Mouse (Mus musculus) Patski (cell line): ENCODE measurements around the gene Fam120b. TPM values are rescaled to one million over a fixed set of nuclear protein-coding genes. Genes with fewer than 3 reads are reported as not detected.

ENCODE experiments used
- ATAC-seq: fragments of 100-300 bp; one replicate; pipeline ENCODE4 v1.8.0; 2021
- CTCF ChIA-PET: fragments of 350-600 bp; sonication (Branson Sonifier 250); formaldehyde crosslinking; loops from one replicate; lab custom pipeline; 2022; ENCODE audit warnings: inconsistent platforms; lab: Charles Lee
- POLR2A ChIA-PET: fragments of 350-600 bp; sonication (Branson Sonifier 250); formaldehyde crosslinking; loops from one replicate; lab custom pipeline; 2022; ENCODE audit warnings: antibody characterized with exemption, inconsistent platforms; lab: Charles Lee
- DNase-seq: peaks from one replicate; pipeline ENCODE4 v3.0.0-alpha.2; 2011; ENCODE audit warnings: low read depth, low spot score
- H3K27me3 ChIP-seq: fragments of 371-371 bp; one replicate; pipeline ENCODE4 v1.5.1; 2021
- CTCF ChIP-seq: fragments of 100-300 bp; IDR thresholded peaks from one replicate; pipeline ENCODE4 v1.5.1; 2021
- in situ Hi-C: fragments of 300-500 bp; cut with MboI; formaldehyde crosslinking; loops from 3 replicates; pipeline ENCODE4 v1.11.1; 2018; ENCODE audit warnings: low pct_unique_long_range_greater_than_20kb, mixed read lengths
- polyA plus RNA-seq: library from polyadenylated mRNA; unstranded; gene quantifications from one replicate; pipeline ENCODE4 v1.2.3, GENCODE M21; 2021

Gene Fam120b
- polyA plus RNA-seq, 1 experiment from 2014 or later, result 31.4 TPM

- peaks cover 4% of the 10 kb centered on the region for H3K27me3 ChIP-seq
- DNase-seq, result no peak
- ChIA-PET POLR2A (no interaction called here), CTCF (no interaction called here)
- no peak for TF ChIP-seq CTCF
- in situ Hi-C loops, result no loop called here
- no peak for ATAC-seq
These were observed 53.6 kb downstream of the Fam120b start for GRCm38 (mm10) chr17:15449606-15450005.

GRCm38 (mm10) chr17:15455203-15455602, 59.2 kb downstream of the Fam120b start:
- ChIA-PET POLR2A (interaction anchor here (0.9 kb wide), 1 partner anchor 67 kb away, joined by 5 read pairs; no protein-coding TSS in a partner anchor), CTCF (interaction anchor here (0.9 to 2.1 kb wide), 3 partner anchors 10 to 15 kb away, joined by 4 to 7 read pairs (median 5); no protein-coding TSS in a partner anchor)
- TF ChIP-seq CTCF, result no peak
- ATAC-seq (no peak), DNase-seq (no peak)
- H3K27me3 ChIP-seq, result peaks cover 4% of the 10 kb centered on the region
- in situ Hi-C loops, result no loop called here

DNA sequence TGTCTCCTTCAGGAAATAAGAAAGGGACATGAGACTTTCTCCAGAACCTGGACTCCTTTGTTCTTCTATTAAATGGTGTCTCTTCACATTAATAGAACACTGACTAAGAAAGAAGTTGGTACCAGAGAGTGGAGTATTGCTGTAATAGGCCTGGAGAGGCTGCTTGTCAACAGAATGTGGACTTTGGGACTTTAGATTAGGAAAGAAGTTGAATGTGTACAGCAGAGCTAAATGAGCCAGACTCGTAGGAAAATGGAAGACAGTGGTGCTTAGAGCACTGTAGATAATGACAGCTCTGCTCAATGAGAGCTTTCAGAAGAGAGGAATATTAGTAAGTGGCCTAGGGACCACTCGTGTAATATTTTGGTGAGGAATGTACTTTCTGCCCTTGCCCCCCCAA, 60.6 kb downstream of the Fam120b start:
- CTCF ChIA-PET, result interaction anchor here (1.3 to 1.5 kb wide), 2 partner anchors 10 to 24 kb away, joined by 4 read pairs; no protein-coding TSS in a partner anchor
- POLR2A ChIA-PET, result interaction anchor here (0.6 kb wide), 1 partner anchor 27 kb away, joined by 7 read pairs; no protein-coding TSS in a partner anchor
- in situ Hi-C loops, result no loop called here

DNA sequence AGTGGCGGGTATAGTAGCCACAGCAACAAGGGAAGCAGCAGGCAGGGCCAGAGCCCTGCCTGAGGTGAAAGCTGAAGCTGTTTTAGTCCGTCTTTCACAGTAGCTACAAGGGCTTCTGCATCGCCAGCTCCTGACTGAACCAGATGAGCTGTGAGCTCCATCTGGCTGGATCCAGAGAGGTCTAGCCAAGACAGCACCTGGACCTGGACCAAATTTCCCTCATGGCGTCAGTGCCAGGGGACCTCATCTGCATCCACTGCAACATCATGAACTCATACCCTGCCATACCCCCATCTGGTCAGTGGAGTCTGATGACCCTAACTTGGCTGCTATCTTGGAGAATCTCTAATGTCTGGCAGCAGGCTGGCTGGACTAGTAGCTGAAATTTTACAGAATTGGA, 63.8 kb downstream of the Fam120b start:
- no peak for TF ChIP-seq CTCF
- ATAC-seq, result no peak
- CTCF ChIA-PET, result no interaction called here
- DNase-seq, result no peak
- POLR2A ChIA-PET, result no interaction called here
- in situ Hi-C loops, result loop anchor here (5.0 kb wide), 1 partner anchor 37 kb away; no protein-coding TSS in a partner anchor
- H3K27me3 ChIP-seq, result no peaks in the 10 kb centered on the region

More for the DNA sequence above, 60.6 kb downstream of the Fam120b start:
- DNase-seq (no peak), ATAC-seq (no peak)
- no peak for TF ChIP-seq CTCF
- H3K27me3 ChIP-seq, result no peaks in the 10 kb centered on the region

DNA sequence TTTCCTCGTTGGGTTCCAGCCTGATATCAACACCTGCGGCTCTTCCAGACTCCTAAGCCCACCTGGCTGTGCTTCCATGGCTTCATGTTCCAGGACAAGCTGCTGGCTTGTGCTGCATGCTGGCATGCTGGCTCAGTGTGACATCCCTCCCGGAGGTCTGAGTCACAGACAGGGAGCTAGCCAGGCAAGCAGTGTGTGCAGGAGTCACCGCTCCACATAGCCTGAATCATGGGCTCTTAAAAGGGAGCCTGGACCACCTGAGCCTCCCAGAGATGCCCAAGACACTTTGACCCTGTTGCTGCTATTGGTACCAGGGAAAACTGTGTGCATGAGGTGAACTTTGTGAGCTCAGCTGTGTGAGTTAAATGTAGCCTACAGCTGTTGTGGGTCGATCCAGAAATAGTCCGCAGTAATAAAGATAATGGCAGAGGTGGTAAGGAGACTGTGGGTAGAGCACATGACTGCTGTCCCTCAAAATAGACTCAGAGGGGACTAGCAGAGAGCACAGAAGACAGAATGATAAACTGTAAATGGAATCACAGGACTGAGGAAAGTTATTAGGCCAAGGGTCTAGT, 66.0 kb downstream of the Fam120b start:
- ATAC-seq (peak; percentile 47), DNase-seq (no peak)
- ChIA-PET CTCF (no interaction called here), POLR2A (no interaction called here)
- in situ Hi-C loops, result loop anchor here (5.0 kb wide), 1 partner anchor 40 kb away; no protein-coding TSS in a partner anchor
- no peaks in the 10 kb centered on the region for H3K27me3 ChIP-seq
- TF ChIP-seq CTCF, result no peak

DNA sequence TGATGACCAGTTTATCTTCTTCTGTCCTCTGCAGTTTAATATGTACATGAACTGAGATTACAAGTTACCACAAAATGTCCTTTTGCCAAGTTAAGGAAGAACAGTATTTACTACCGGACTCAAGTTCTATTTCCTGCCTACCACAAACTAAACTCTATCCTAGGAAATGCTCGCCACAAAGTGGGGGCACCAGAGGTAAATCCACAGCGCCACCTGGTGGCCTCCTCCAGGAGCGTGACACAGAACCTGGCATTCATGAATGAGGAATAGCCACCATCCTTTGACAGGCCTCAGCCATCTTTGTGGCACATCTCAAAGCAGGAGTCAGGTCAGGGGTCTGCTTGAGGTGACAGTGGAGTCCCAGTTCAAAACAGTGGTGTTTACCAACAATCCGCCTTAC, 71.7 kb downstream of the Fam120b start:
- CTCF ChIA-PET, result interaction anchor here (0.9 to 2.4 kb wide), 8 partner anchors 10 to 401 kb away, joined by 3 to 12 read pairs (median 4); no protein-coding TSS in a partner anchor
- in situ Hi-C loops, result loop anchor here (5.0 kb wide), 1 partner anchor 85 kb away; no protein-coding TSS in a partner anchor
- POLR2A ChIA-PET, result no interaction called here
- ATAC-seq (peak; percentile 78), DNase-seq (peak; percentile 20)
- no peaks in the 10 kb centered on the region for H3K27me3 ChIP-seq
- TF ChIP-seq CTCF, result peak; percentile 86

- H3K27me3 ChIP-seq, result no peaks in the 10 kb centered on the region
- no peak for DNase-seq
- in situ Hi-C loops, result no loop called here
- no peak for ATAC-seq
- ChIA-PET CTCF (interaction anchor here (0.9 to 1.8 kb wide), 4 partner anchors 18 to 416 kb away, joined by 3 read pairs; no protein-coding TSS in a partner anchor), POLR2A (no interaction called here)
- peak; percentile 55 for TF ChIP-seq CTCF
These were observed 76.7 kb downstream of the Fam120b start for GRCm38 (mm10) chr17:15472671-15473070.

Other genes with a start within 250 kb of the Fam120b start
- gene Dll1, start 19.3 kb upstream of the Fam120b start, polyA plus RNA-seq, result 19.7 TPM
- gene Psmb1, start 103.5 kb downstream of the Fam120b start, polyA plus RNA-seq, result 195 TPM
- 47.7 TPM for gene Tbp, start 103.7 kb downstream of the Fam120b start, polyA plus RNA-seq
- 59.4 TPM for gene Pdcd2, start 131.1 kb downstream of the Fam120b start, polyA plus RNA-seq
- gene Prdm9, start 168.2 kb downstream of the Fam120b start, polyA plus RNA-seq, result 7.7 TPM